Mouse (Mus musculus) Muller cell, postnatal 12 days (primary cell): ENCODE measurements at regions not wholly inside any gene's neighbourhood (a gene's known extent, or its start where the extent isn't known, plus 50 kb on each side); places are given as distances from the start of the nearest gene placed in this dataset.

Source experiments
- DNase-seq: peaks from one replicate; pipeline ENCODE4 v3.0.0-alpha.2; 2015; ENCODE audit errors: inconsistent ontology term

DNA sequence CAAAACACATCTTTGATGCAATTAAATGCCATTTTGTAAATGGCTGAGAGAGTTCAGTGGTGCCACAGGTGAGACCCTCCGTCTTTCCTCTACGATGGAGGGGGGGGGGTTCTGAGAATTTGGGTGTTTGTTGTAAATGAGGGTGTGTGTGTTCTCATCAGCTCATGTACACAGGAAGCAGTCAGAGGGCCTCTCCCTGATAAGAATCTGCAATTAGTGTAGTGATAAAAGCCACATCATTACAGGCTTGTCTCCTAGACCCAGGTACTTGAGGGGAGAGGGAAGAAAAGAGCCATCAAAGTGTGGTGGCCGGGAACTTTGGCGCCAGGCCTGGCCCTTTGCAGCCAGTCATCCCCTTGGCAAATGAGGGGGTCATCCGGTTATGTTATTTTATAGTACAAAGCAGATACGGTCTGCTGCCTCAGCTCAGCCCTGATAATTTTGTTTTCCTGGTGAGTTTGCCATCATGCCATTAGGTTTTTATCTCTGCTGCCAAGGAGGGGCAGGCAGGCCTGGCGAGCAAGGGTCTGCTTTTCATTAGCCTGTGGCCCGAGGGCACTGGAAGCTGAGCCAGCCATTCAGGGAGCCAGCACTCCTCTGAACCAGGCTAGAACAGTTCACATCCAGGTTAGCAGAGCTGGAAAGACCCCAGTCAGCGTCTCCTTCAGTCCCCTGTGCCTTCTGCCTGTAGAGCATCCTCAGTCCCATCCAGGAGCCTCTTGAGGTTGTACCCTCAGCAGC lies 59.7 kb downstream of the H2al1j start:
- peak; percentile 19 for DNase-seq

DNA sequence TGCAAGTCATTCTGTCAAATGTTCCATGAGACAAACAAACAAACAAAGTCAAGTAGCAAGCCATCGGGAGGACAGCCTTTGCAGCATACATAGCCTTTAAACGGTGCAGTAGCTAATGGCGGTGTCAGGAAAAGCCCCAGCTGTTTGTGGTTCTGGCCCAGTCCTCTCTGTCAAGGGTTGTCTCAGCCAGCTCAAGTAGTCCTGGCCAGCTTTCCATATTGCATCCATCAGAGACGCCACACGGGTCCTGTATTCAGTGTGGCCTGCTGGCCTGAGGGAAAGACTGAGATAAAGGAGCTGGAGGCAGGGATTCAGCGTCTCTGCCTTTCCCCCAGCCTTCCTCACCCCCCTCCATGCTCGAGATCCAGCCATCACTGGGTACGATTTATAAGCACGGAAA lies 61.2 kb downstream of the H2al1j start:
- no peak for DNase-seq

DNA sequence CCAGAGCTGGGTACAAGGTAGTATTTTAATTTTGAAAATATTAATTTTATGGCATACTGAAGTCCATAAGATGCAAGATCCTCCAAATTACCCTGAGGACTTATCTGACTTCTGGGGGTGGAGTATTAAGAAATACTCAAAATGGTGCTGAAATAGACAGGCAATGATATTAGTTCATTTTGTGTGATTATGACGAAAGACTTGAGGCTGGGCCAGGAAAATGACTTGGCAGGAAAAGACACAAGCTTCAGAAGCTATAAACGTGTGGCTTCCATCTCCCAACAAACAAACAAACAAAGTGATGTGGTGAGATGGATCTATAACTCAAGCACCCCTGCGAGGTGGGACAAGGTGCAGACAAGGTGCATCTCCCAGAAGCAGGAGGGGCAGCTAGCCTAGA lies 72.8 kb downstream of the H2al1j start:
- DNase-seq, result no peak

DNA sequence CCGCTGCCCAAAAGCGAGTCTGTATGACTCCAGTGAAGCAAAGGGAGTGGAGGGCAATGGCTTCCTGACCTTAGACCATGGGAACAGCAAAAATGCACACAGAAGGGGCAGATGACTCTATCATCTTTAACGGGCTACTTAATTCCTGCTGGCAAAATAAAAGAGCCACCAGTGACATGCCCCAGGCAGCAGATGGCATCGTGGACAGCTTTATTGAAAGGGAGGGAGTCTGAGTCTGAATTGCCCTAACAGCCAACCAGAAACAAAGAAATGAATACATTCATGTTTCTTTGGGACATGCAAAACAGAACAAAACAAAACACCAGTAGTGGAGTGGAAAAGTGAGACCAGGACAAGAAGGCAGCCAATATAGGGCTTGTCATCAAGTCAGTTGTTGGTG lies 76.7 kb downstream of the H2al1j start:
- DNase-seq, result no peak

DNA sequence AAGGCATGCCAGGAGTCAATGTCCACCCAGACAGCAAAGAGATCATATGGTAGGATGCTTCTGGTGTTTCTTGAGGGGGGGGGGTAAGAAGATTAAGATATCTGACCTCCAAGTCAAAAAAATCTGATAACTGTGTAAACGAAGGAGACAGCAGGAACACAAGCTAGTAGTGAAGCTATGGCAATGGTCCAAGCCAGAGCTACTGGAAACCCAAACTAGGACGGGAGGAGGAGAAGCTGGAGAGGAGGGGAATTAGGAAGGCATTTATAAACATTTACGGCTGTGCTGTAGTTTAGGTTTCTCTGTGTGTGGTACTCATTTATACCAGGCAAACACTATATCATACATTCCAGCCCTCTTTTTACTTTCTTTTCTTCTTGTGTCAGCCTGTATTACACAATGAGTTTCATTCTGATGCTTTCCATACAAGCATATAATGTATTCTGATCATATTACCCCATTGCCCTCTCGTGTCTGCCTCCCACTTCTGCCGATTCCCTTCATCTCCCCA lies 84.7 kb downstream of the H2al1j start:
- DNase-seq, result no peak

DNA sequence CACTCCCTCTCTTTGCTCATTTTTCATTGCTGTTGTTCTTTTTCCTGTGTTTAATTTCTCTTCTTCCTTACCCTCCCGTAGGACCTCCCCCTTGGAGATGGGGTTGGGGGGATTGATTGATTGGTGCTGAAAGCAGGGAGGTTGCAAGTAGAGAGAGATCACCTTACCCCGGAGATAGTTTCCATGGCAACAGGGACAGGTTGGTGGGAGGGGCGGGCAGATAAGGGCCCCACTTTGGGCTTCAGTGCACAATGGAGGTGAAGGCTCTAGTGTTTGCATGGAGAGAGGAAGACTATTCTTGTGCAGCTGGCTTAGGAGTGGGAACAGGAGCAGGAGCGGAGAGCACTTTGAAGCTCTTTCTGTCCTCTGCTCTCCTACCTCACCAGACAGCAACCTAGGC lies 88.0 kb downstream of the H2al1j start:
- no peak for DNase-seq

DNA sequence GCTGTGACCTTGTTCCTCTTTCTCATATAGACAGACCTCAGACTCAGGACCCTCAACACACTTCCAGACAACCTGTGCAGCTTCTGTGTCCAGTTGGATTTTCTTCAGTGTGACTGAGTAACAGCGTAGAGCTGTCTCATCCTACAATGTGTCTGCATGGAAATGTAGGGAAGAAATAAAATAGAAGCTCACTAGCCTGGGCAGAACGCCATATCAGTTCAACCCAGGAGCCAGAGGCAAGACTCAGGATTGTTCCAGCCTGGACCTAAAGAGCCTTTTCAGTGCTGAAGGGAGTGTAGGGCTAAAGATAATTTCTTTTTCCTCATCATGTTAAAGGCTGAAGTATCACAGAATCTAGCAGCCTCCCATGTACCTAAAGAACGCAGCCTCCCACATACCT lies 88.9 kb downstream of the H2al1j start:
- DNase-seq, result no peak

DNA sequence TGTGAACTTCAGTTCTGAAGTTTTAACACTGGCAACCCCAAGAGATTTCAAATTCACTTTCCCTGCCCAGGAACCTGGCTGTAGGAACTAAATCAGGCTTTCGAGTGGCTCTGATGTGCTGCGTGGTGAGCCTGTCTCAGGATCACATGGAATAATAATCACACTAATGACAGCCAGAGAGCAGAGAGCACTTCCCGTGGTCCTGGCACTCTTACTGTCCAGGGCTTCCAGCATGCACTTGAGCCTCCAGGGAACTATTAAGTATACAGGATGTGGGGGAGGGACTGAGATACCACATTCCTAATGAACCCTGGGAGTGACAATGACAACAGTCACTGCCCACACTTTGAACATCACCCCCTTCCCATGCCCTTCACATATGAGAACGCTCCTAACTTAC lies 90.2 kb downstream of the H2al1j start:
- no peak for DNase-seq

DNA sequence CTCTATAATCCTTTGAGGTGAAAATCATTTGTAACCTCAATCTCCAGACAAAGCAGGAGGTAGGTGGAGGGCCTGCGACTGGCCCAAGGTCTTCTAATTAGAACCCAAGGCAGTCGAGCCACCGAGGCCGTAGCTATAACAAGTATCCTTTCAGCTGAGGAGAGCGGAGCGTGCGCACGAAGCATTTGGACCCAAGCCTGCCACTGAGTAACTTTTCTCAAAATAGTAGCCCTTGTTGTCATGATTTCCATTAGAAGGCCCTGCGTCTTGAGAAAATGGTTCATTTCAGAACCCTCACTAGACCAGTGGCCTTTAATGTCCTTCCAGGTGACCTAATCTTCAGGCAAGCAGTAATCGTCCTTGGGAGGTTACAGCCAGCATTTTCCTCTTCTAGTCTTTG lies 90.6 kb downstream of the H2al1j start:
- DNase-seq, result no peak

DNA sequence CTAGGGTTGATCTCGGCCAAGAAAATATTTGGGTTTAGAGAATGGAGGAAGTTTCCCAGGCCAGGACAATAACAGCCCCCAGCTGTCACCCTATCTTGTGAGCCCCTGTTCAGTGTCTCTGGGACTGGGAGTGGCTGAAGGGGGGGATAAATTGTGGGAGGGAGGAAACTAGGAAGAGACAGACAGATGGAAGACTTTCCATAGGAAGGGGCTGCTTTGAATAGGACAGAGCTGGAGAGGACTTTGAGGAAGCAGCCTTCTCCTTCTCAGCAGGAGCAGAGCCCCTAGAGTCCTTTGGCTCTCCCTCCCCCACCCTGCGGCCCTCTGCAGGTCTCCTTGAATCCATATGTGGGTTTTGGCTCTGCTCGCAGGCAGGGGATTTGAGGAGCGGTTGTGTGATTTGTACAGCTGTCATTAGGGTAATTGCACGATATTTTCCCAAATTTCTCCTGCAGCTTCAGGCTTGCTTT lies 91.6 kb downstream of the H2al1j start:
- DNase-seq, result no peak

DNA sequence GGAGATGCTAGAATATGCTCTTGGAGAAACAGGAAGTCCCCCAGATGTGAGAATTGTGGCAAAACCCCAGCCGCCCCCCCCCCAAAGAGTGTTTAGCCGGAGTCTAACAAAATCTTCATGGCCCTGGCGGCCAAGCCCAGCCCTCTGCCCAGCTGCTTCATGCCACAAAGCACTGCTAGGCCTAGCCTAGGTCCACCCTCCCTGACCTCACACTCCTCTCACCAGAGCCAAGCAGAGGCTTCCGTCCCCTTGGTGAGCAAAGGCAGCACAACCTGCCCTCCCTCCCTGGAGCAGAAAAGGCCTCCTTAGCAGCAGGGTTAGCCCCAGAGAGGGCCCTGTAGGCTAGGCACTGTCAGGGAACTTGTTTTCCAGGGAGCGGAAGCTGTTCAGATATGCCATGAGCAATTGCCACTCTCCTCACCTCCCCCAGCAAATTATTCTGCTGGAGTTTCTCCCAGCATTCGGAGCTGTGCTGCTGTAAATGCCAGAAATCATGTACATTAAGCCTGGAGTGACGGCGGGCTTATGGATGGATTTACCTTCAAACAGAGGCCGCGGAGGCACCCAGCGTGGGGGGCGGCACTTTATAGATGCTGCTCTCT lies 104.9 kb downstream of the H2al1j start:
- DNase-seq, result no peak

DNA sequence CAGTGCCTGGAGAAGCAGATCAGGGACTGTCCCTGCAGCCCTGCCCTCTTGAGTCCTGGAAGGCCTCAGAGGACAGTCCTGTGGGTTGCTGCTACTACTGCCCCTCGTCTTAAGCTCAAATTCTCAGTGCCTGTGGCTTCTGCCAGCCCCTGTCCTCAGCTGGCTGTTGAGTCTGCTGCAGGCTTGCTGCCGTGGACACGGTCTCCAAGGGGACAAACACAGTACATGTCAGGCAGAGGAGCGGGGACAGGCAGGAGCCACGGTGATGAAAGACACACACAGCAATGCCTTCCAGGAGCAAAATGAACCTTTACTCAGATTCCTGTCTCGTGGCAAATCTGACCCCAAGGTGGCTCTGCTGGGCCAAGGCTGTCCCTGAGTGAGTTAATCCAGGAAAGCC lies 107.7 kb downstream of the H2al1j start:
- no peak for DNase-seq

DNA sequence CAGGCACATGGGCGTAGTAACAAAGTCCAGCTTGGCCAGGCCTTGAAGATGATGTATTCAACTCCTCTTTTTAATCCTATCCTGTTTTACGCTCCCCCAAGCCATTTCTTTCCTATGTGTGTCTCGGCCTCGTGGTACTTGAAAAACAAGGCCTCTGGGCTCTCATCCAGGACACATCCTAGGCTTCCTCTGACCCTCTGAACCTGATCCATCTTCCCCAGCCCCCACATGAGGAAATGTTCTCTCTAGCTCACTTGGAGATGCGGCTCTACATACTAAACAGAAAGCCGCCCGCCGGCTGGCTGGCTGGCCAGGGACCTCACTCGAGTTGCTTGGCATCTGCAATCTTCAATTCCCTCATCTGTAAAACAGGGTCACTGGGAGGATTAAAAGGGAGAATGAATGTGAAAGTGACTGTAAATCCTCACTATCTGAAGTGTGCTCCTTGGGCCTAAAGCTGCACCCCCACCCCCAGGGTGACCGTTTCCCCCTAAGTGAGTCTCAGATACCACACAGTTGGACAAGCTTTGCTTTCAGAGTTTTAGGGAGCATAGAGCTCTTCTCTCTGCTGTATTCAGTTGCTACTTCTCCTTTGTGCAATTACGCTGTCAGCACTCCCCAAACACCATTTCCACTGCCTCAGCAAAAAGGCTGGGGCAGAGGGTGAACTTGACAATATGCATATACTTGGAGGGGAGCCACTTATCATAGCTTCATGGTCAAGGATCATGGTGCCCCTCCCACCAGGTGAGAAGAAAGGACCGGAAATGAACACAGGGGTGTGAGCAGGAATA lies 109.7 kb downstream of the H2al1j start:
- peak; percentile 30 for DNase-seq

DNA sequence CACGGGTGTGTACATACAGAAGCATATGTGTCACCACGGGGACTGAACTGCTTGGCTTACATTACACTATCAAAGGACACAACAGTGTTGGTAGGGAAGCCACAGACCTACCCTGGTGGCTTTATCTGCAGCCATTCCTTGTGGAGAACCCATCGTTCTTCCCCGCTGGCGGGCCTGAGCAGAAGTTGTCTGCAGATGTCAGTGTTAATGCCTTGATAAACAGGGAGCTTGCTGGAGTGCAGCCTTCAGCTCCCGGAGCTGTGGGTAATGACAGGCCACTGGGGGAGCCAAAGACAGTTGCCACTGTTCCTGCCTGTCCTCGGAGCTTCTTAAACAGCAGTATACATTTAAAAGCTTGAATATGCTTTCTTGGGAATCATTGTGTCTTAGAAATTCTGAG lies 115.9 kb downstream of the H2al1j start:
- DNase-seq, result no peak

DNA sequence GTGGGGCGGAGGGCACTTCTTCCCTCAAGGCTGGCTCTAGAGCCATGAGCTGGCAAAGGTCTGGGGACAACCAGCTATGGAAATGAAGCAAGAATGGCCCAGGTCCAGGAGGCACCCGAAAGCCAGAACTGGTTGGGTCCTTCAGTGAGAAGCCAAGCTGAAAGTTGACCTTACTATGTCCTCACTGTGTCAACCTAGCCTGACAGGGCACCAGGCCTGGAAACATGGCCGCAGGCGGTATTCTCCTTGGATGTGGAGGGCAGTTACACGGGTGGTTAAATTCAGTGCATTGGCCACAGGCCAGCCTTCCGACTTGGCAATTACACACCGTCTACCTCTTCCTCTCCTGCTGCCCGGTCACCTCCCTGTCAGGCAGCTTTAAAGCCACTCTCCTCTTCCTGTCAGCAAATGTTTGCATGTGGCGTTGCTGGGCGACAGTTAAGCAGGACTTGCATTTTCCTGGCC lies 116.7 kb downstream of the H2al1j start:
- DNase-seq, result no peak

DNA sequence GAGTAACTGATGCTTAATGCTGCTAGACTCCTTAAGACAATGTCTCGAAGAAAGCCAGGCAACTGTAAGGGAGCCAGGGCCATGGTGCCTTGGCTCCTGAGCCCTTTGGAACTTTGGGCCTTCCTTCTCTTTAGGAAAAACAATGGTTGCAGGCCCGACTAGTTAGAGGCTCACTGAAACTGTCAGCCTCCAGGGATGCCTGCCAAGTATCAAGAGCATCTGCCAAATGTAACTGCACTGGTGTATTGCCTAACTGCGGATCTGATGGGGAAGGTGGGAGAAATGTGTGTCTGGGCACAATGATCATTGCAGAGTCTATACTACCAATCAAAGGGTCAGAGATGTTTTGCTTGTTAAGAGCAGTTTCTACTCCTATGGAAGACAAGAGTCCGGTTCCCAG lies 121.1 kb downstream of the H2al1j start:
- peak; percentile 19 for DNase-seq

DNA sequence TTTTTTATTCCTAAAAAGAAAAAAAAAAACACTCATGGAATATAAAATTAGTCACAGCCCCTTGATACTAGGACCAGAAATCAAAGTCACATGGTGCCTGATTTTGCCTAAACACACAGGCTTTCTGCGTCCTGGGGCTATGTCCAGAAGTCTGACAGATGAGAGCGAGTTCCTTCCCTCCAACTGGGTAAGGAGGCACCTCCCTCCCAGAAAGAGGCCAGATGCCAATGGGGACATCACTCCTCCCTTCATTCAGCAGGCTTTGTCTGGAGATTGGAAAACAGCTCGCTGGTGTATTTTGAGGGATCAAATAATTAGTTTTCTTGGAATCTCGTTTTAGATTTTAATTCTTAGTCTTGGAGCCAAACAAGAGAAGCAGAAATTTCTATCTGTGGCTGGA lies 130.9 kb downstream of the H2al1j start:
- DNase-seq, result no peak

DNA sequence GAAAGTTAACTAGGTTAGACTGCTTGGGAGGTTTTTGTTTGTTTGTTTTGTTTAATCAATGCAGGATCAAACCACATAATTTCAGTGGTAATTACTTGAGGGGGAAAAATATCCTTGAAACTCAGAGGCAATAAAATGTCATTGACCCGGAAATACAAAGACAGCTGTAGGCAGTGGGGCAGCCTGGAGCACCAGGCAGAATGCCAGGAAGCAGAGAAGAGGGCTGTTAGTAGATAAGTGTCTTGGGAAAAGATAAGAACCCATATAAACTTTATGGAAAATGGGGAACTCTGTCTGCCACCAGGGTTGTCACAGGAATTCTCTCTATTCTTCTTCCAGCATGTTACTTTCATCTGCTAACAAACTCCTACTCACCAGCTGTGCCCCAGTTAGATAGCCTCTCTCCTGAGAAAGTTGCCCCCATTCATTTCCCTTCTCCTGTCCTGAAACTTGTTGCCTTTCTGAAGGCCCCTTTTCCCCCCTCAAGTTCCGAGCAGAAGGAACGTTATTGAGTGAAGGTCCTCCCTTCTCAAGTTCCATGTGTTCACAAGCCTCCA lies 136.4 kb downstream of the H2al1j start:
- DNase-seq, result no peak

DNA sequence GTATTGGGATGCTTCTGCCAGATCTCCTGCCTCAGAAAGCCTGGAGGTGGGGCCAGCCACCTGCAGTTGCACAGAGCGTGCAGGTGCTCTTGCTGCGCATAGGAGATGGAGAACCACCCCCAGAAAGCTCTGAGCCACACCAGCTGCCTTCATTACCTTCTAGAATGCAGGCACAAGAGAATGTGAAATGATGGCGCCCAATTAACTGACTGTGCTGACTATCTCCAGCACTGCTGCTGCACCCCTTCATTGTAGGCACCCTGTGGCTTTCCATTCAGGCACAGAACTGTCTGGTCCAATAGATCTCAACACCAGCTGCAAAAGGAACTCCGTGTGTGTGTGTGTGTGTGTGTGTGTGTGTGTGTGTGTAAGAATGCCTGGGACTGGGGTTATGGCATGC lies 138.6 kb downstream of the H2al1j start:
- no peak for DNase-seq

DNA sequence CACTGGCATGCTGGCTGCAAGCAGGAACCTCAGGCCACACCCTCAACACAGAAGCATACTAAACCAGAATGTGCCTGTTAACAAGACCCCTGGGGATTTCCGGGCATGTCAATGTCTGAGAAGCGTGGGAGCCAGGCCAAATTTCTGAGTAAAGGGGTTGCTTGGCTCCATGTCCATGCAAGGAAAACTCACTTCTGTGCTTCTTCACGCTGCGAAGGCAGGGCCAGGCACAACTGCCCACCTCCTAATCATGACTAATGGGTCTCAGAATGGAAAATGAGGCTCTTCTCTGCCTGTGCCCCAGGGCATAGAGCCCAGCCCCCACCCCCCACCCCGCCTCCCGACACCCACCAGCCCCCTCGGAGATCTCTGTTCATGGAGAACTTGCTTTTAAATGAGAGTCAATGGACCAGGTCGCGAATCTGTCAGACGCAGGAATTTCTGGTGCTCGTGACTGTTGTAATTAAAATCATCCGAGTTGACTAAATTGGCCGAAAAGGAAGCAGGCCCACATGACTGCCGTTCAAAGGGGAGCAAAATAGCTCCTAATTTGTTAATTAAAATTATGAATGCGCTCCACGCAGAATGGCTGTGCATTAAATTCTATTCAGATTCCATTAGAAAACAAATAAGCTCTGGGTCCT lies 152.2 kb downstream of the H2al1j start:
- DNase-seq, result peak; percentile 73

DNA sequence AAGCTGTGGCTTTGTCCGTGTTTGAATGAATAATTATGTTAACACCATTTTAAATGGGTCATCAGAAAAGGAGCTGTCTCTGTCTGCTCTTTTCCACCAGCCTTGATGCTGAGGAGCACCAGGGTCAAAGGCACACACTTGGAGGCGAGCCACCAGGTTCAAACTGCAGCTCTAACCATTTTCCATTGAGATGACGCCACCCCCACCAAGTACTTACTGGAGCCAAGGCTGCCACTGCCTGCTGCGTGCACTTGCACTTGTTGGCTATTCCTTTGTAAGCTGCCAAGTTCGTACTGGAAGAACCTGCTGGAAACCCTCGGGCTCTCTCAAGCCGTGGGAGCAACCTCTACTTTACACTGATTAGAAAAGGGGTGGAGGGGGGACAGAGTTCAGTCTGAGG lies 154.5 kb downstream of the H2al1j start:
- peak; percentile 64 for DNase-seq

DNA sequence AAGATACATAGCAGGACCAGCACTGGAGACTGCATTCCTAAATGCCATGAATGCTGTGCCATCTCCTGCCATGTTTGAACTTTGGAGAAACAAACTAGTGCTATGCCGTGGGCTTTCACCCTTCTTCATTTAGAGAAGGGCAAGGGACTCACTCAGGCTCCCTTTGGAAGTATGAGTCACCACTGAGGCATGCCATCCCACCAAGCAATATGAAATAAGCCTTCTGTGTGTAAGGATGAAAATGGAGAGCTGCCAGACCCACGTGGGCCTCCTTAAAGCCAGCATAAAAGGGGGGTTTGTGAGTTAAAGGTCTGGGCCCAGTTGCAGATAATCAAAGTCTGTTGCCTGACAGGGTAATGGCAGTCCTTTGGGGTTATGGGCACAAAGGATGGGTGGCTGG lies 159.0 kb downstream of the H2al1j start:
- peak; percentile 58 for DNase-seq
